Mouse (Mus musculus): ENCODE results near the gene Hipk3. TPM values are rescaled to one million over a fixed set of nuclear protein-coding genes. Genes with fewer than 3 reads are reported as not detected.

Gene Hipk3
- polyA plus RNA-seq, 1 experiment: 0.31 TPM

GRCm38 (mm10) chr2:104392700-104393312 is 101.4 kb downstream of the Hipk3 start:
- Histone ChIP-seq H3K4me1 (ENCODE audit: control insufficient read depth) (no peaks in the 10 kb centered on the region), H3K27me3 (ENCODE audit: control insufficient read depth) (no peaks in the 10 kb centered on the region)

GRCm38 (mm10) chr2:104389231-104389630 is 105.0 kb downstream of the Hipk3 start:
- H3K27me3 ChIP-seq (ENCODE audit: control insufficient read depth): no peaks in the 10 kb centered on the region
- no peak for TF ChIP-seq TAL1 (IDR thresholded peaks at IDR 0.05; ENCODE audit: low read length)
- no peak for TF ChIP-seq GATA1 (IDR thresholded peaks at IDR 0.05; ENCODE audit: low read length)

More at GRCm38 (mm10) chr2:104392700-104393312, 101.4 kb downstream of the Hipk3 start:
- TF ChIP-seq GATA1 (IDR thresholded peaks at IDR 0.05; ENCODE audit: low read length): no peak
- TF ChIP-seq TAL1 (IDR thresholded peaks at IDR 0.05; ENCODE audit: low read length): no peak
- Histone ChIP-seq H3K4me3 (replicated peaks) (no peak overlapping the region), H3K36me3 (ENCODE audit: control insufficient read depth) (no peaks in the 10 kb centered on the region), H3K9me3 (ENCODE audit: control insufficient read depth, low read length) (no peaks in the 10 kb centered on the region)

GRCm38 (mm10) chr2:104385941-104386340 is 108.3 kb downstream of the Hipk3 start:
- no peak overlapping the region for H3K4me3 ChIP-seq (replicated peaks)
- no peaks in the 10 kb centered on the region for H3K27me3 ChIP-seq (ENCODE audit: control insufficient read depth)
- no peaks in the 10 kb centered on the region for H3K36me3 ChIP-seq (ENCODE audit: control insufficient read depth)
- H3K4me1 ChIP-seq (ENCODE audit: control insufficient read depth): no peaks in the 10 kb centered on the region
- no peak for TF ChIP-seq TAL1 (IDR thresholded peaks at IDR 0.05; ENCODE audit: low read length)
- no peak for TF ChIP-seq GATA1 (IDR thresholded peaks at IDR 0.05; ENCODE audit: low read length)
- no peaks in the 10 kb centered on the region for H3K9me3 ChIP-seq (ENCODE audit: control insufficient read depth, low read length)

More at GRCm38 (mm10) chr2:104389231-104389630, 105.0 kb downstream of the Hipk3 start:
- Histone ChIP-seq H3K4me1 (ENCODE audit: control insufficient read depth) (no peaks in the 10 kb centered on the region), H3K9me3 (ENCODE audit: control insufficient read depth, low read length) (no peaks in the 10 kb centered on the region), H3K4me3 (replicated peaks) (no peak overlapping the region), H3K36me3 (ENCODE audit: control insufficient read depth) (no peaks in the 10 kb centered on the region)

- TF ChIP-seq TAL1 (IDR thresholded peaks at IDR 0.05; ENCODE audit: low read length): no peak
- TF ChIP-seq GATA1 (IDR thresholded peaks at IDR 0.05; ENCODE audit: low read length): no peak
- no peak overlapping the region for H3K4me3 ChIP-seq (replicated peaks)
- H3K4me1 ChIP-seq (ENCODE audit: control insufficient read depth): no peaks in the 10 kb centered on the region
- no peaks in the 10 kb centered on the region for H3K36me3 ChIP-seq (ENCODE audit: control insufficient read depth)
- H3K27me3 ChIP-seq (ENCODE audit: control insufficient read depth): no peaks in the 10 kb centered on the region
- H3K9me3 ChIP-seq (ENCODE audit: control insufficient read depth, low read length): no peaks in the 10 kb centered on the region
These were observed 110.7 kb downstream of the Hipk3 start for GRCm38 (mm10) chr2:104383589-104383988.

- TF ChIP-seq GATA1 (IDR thresholded peaks at IDR 0.05; ENCODE audit: low read length) (no peak), TAL1 (IDR thresholded peaks at IDR 0.05; ENCODE audit: low read length) (no peak)
- Histone ChIP-seq H3K36me3 (ENCODE audit: control insufficient read depth) (no peaks in the 10 kb centered on the region), H3K9me3 (ENCODE audit: control insufficient read depth, low read length) (no peaks in the 10 kb centered on the region), H3K4me3 (replicated peaks) (no peak overlapping the region), H3K4me1 (ENCODE audit: control insufficient read depth) (no peaks in the 10 kb centered on the region), H3K27me3 (ENCODE audit: control insufficient read depth) (no peaks in the 10 kb centered on the region)
These were observed 111.4 kb downstream of the Hipk3 start for GRCm38 (mm10) chr2:104382813-104383212.

- H3K4me3 ChIP-seq (replicated peaks): no peak overlapping the region
- no peaks in the 10 kb centered on the region for H3K9me3 ChIP-seq (ENCODE audit: control insufficient read depth, low read length)
- no peak for TF ChIP-seq TAL1 (IDR thresholded peaks at IDR 0.05; ENCODE audit: low read length)
- no peak for TF ChIP-seq GATA1 (IDR thresholded peaks at IDR 0.05; ENCODE audit: low read length)
- no peaks in the 10 kb centered on the region for H3K36me3 ChIP-seq (ENCODE audit: control insufficient read depth)
- no peaks in the 10 kb centered on the region for H3K4me1 ChIP-seq (ENCODE audit: control insufficient read depth)
- H3K27me3 ChIP-seq (ENCODE audit: control insufficient read depth): no peaks in the 10 kb centered on the region
These were observed 114.9 kb downstream of the Hipk3 start for GRCm38 (mm10) chr2:104379304-104379703.

- H3K4me1 ChIP-seq (ENCODE audit: control insufficient read depth): no peaks in the 10 kb centered on the region
- no peaks in the 10 kb centered on the region for H3K36me3 ChIP-seq (ENCODE audit: control insufficient read depth)
- no peak overlapping the region for H3K4me3 ChIP-seq (replicated peaks)
- H3K9me3 ChIP-seq (ENCODE audit: control insufficient read depth, low read length): no peaks in the 10 kb centered on the region
- TF ChIP-seq GATA1 (IDR thresholded peaks at IDR 0.05; ENCODE audit: low read length) (no peak), TAL1 (IDR thresholded peaks at IDR 0.05; ENCODE audit: low read length) (no peak)
- no peaks in the 10 kb centered on the region for H3K27me3 ChIP-seq (ENCODE audit: control insufficient read depth)
These were observed 115.5 kb downstream of the Hipk3 start for GRCm38 (mm10) chr2:104378791-104379190.

GRCm38 (mm10) chr2:104377990-104378389 is 116.3 kb downstream of the Hipk3 start:
- Histone ChIP-seq H3K27me3 (ENCODE audit: control insufficient read depth) (no peaks in the 10 kb centered on the region), H3K9me3 (ENCODE audit: control insufficient read depth, low read length) (no peaks in the 10 kb centered on the region), H3K36me3 (ENCODE audit: control insufficient read depth) (no peaks in the 10 kb centered on the region), H3K4me1 (ENCODE audit: control insufficient read depth) (no peaks in the 10 kb centered on the region), H3K4me3 (replicated peaks) (no peak overlapping the region)
- TF ChIP-seq TAL1 (IDR thresholded peaks at IDR 0.05; ENCODE audit: low read length): no peak
- TF ChIP-seq GATA1 (IDR thresholded peaks at IDR 0.05; ENCODE audit: low read length): no peak

Other genes starting within 250 kb of the Hipk3 start
- not detected in 2 replicates for gene D430041D05Rik, start 83.4 kb downstream of the Hipk3 start, polyA plus RNA-seq (2012)
- gene Cstf3, start 96.1 kb upstream of the Hipk3 start, polyA plus RNA-seq (2012): 0.37 and 0.44 TPM in 2 replicates
- 0.07 TPM in 1 of 2 replicates, not detected in the other for gene Tcp11l1, start 217.7 kb upstream of the Hipk3 start, polyA plus RNA-seq (2012)
- not detected in 2 replicates for gene Pin1rt1, start 221.9 kb upstream of the Hipk3 start, polyA plus RNA-seq (2012)
- 0.10 TPM in 1 of 2 replicates, not detected in the other for gene Depdc7, start 248.4 kb upstream of the Hipk3 start, polyA plus RNA-seq (2012)

All from erythroblast, embryonic 14.5 days (primary cell).